Mouse (Mus musculus) right cerebral cortex, adult 2 months (tissue): Measurements from ENCODE around the gene Trp53inp2.

Experiments
- DNase-seq, 2 experiments: peaks; one replicate each; pipeline ENCODE4 v3.0.0; 2021 to 2022; ENCODE audit warnings: low spot score in 2 of 2

The Trp53inp2 gene

DNA sequence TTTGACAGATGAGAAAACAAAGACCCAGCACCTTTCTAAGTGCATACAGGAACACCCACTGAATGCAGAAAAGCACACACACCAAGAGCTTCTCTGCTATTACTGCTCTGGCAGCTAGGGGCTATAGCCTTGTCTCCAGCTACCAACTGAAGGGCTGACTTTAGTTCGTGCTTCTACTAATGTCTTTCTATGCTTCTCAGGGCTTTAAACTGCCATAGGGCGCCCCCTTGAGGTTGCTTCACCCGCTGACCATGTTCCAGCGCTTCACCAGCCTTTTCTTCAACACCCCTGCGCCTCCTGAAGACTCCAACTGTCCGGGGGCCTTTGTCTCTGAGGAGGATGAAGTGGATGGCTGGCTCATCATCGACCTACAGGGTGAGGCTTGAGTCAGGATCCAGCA is 4.2 kb downstream of the Trp53inp2 start:
- DNase-seq, result peak; percentile 85 to 88

DNA sequence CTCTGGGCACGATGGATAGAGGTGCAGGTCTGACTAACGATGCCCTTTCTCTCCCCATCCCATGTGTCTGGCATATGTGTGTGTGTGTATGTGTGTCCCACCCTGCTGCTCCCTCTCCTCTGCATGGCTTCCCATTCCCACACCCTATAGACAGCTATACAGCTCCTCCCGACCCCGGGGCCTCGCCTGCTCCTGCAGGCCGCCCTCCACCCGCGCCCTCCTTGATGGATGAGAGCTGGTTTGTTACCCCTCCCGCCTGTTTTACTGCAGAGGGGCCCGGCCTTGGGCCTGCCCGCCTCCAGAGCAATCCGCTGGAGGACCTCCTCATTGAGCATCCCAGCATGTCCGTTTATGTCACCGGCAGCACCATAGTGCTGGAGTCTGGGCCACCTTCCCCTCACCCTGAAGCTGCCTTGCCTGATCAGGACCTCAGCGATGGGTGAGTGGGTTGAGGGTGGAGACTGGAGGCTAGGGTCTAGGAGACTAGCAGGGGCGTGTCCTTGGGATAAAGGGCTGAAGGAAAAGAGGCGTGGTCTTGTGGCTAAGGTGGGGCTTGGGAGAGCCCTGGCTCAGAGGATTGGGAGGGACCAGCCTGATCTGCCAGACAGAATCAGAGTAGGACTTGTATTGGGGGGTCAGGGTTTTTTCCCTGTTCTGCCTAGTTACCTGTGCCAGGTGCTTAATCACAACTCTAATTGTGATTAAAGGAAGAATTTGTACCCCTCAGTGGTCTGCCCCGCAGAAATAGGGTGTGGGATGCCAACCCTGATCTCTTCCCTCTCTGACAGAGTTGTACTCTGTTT is 5.1 kb downstream of the Trp53inp2 start:
- no peak for DNase-seq

DNA sequence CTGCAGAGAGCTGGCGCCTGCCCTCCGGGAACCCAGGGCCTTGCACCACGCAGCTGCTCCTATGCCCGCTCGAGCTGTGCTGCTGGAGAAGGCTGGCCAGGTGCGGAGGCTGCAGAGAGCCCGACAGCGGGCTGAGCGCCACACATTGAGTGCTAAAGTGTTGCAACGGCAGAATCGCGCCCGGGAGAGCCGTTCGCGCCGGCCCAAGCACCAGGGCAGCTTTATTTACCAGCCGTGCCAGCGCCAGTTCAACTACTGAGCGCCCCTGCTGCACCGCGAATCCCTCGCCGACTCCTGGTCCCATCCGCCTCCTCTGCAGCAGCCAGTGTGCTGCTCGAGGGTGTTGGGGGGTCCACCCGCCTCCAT is 5.7 kb downstream of the Trp53inp2 start:
- DNase-seq, result peak; percentile 40 to 52

DNA sequence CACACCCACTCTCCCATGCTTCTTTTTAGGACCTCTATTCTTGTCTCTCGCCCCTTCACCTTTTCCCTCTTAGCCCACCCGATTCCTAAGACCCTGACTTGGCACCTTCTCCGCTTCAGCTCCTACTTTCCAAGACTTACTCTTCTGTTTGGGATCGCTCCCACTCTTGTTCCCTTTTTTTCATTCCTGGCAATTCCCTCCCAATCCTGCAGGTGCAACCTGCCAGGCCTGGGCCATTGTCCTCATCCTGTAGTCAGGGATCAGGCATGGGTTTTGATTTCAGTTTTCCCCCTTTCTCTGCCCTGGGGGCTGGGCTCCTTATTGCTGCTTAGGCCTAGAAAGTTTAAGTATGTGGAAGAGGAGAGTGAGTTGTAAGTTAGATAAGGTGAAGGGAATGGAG is 6.2 kb downstream of the Trp53inp2 start:
- DNase-seq, result no peak

DNA sequence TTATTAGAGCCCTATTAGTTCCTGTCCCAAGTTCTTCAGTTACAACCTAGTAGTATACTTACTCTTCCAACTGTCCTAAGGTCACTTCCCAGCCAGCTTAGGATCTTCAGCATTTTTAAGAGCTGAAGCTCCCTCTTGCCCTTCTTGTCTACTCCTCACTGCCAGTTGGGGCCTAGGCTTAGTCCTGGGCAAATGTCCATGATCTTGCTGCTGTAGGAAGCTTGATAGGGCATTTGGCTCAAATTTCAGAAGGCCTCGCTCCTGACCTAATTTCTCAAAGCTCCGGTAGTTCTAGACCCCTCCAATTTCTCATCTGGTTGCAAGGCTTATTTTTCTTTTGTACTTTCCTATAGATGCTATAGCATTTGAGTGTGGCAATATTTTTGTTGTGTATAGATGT is 7.7 kb downstream of the Trp53inp2 start:
- no peak for DNase-seq

DNA sequence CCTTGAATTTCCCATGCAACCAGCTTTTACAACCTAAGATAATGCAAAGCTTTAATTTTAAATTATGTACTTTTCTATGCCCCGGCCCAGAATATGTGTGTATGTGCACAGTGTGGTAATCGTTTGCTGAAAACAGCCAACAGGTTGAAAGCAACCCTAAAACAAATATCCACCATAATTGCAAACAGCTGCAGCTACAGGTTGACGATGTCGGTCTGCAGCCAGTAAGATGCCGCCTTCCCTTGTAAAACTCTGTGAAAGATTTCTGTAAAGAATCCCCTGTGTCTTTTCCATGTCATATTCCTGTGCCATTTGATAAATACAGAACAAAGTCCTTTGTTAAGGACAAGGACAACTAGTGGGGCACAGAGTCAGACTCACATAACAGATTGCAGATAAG is 13.7 kb downstream of the Trp53inp2 start:
- DNase-seq, result no peak

DNA sequence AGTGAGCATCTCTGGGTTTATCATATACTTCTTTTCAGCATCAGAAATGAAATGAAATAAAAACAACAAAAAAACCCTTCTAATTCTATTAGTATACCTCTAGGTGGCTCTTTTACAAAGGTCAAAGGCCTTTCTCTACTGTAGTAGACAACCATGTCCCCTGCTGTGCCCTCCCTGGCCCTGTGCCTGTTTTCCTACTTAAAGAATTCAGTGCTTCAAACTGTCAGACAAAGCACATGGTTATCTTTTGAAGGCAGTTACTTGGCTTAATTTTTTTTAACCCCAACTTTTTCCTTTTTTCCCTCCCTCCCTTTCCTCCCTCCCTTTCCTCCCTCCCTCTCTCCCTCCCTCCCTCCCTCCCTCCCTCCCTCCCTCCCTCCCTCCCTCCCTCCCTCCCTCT is 19.4 kb downstream of the Trp53inp2 start:
- DNase-seq, result no peak

DNA sequence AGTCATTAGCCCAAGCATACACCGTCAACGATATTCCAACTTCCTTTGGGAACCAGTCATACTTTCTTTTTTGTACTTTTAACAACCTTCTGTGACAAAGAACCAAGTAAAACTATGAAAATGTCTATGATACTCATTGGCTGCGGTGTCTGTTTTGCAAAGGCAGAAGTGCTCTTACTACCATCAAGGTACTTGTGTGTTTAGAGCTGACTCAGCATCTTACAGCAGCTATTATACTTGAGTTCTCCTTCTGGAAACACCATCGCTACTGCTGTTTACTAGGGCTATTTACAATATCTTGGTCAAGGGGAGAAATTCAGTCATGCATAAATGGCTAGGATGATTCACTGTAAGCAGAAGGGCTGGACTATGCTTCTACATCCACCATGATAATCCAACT is 21.1 kb downstream of the Trp53inp2 start:
- DNase-seq, result no peak

DNA sequence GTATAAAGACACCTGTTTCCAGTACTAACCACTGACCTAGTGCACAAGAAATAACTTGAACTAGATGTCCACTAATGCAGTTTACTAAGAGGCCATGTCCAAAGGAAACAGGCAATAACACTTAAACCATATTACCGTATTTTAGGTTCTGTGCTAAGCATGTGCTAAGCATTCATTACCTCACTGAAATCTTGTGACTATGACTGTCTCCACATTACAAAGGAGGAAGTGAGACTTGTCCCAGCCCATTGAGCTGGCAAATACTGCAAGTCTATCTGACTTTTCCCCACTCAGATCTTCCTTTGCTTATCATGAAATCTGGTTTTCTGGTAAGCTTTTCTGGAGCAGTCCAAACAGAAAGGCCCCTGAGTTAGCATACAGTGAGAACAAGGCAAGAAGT is 23.8 kb downstream of the Trp53inp2 start:
- DNase-seq, result no peak

DNA sequence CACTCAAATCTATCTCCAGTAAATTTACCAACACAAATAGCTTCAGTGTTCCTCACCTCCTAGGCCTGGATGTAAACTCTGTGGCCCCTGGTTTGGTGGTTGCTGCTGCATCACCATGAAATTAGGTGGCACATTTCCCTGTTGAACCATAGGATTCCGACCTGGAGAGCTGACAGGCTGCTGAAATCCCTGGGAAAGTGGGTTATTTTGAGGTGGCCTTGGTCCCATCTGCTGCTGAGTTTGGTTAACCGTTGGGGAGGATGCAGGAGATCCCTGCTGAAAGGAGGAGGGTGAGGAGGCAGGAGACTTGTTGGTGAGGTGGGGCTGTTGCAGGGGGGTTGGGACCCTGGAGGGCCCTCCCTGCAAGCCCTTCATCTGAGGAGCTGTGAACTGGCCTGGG is 40.1 kb downstream of the Trp53inp2 start:
- no peak for DNase-seq

DNA sequence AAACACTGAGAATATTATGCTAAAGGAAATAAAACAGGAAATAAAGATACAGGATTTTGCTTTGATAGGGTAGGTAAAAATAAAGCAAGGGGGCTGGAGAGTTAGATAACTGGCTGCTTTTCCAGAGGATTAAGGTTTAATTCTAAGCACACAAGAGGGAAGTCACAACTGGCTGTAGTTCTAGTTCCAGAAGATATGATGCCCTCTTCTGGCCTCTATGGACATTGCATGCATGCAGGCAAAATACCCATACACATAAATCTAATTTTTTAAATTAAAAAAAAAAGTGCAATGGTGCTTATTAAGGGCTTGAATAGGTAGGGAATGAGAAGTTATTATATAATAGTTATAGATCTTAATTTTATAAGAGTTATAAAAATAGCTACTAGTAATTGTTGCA is 55.6 kb downstream of the Trp53inp2 start:
- no peak for DNase-seq
